In the genomic region with DNA sequence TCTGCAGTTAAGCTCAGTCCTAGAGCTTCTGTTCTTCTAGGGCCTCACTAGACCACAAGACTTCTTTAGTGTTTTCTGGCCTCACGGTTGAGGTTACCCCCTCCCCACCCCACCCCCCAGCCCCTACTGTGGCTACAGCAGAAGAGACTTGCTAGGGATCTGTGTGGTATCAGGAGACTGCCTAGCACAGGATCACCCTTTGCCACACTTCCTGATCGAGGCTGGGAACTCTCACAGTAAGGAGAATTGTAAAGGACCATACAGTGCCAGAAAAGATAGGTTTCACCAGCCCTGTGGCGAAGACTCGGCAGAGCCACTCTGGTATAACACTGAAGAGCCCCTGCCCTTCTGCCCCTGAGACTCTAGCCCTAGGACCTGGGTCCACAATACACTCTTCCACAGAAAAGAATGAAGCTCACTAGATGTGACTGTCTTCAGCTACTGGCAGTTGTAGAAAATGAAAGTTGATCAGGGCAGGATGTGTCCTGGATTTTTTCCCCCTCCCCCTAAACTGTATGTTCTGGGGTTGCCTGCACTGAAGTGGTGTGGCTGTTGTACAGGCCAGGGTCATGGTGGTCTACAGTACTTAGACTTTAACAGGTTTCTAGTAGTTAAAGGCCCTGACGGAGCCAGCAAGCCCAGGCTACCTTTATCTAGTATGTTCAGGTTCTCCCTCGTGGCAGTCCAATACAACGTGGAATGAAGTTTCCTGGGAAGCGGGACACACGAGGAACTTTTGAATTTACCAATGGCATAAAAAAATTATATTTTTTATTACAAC, we compare ENCODE assay signal across 8 mouse cellular contexts.
A peak's percentile ranks its signal among the peaks of the same experiment; 100 is the strongest.
DNase-seq lines count a peak whose midpoint lies in the region; ATAC-seq and TF ChIP-seq lines count a peak whose summit lies in the region.

No protein-coding gene starts in this region.

- no peaks in the 10 kb centered on the region for H3K36me3 ChIP-seq in heart, embryonic 10.5 days
- peaks cover 1% of the 10 kb centered on the region; the same call in 1 of the 2 replicates for H3K36me3 ChIP-seq in lung, embryonic 15.5 days
- peaks cover 2% of the 10 kb centered on the region; the same call in 1 of the 2 replicates for H3K36me3 ChIP-seq in forebrain, embryonic 14.5 days (ENCODE audit: control insufficient read depth, insufficient read depth, low read length)
- H3K36me3 ChIP-seq in myocyte (ENCODE audit: control insufficient read depth, insufficient read depth): peaks cover 19% of the 10 kb centered on the region

- no peak for TF ChIP-seq POLR2A in myocyte (IDR thresholded peaks at IDR 0.05; ENCODE audit: insufficient read length, low read depth)

- peaks cover 24% of the 10 kb centered on the region for H3K4me1 ChIP-seq in heart, embryonic 10.5 days
- peaks cover 37% of the 10 kb centered on the region for H3K4me1 ChIP-seq in lung, embryonic 15.5 days
- H3K4me1 ChIP-seq in forebrain, embryonic 14.5 days (ENCODE audit: control insufficient read depth, insufficient read depth, low read length): peaks cover 28% of the 10 kb centered on the region

- peak overlapping the region; percentile 99 for H3ac ChIP-seq in myocyte (ENCODE audit: control insufficient read depth, insufficient read length)

- 59% methylated on average over 9 of the region's 9 CpGs for WGBS in heart, embryonic 10.5 days
- WGBS in lung, embryonic 15.5 days: 48% methylated on average over 9 of the region's 9 CpGs
- WGBS in forebrain, embryonic 14.5 days: 53% methylated on average over 9 of the region's 9 CpGs

- DNase-seq in heart, adult 11 months: peak; percentile 96
- no peak for DNase-seq in heart, embryonic 10.5 days (ENCODE audit: low spot score)
- DNase-seq in lung, postnatal 36 days: no peak
- no peak for DNase-seq in forebrain, embryonic 14.5 days (ENCODE audit: low spot score)
- no peak for DNase-seq in left cerebral cortex, adult 9 months (ENCODE audit: low spot score in 2 of 2)
- DNase-seq in left cerebral cortex, postnatal 4 days: no peak

- H3K9ac ChIP-seq in lung, embryonic 15.5 days: peak overlapping the region; percentile 99
- H3K9ac ChIP-seq in forebrain, embryonic 14.5 days (ENCODE audit: low read length): peak overlapping the region; percentile 100

- H3K4me2 ChIP-seq in lung, embryonic 15.5 days: peak overlapping the region; percentile 87
- peak overlapping the region; percentile 85 for H3K4me2 ChIP-seq in forebrain, embryonic 14.5 days (ENCODE audit: low read length)
- peak overlapping the region; percentile 97 for H3K4me2 ChIP-seq in myocyte (ENCODE audit: low read depth)

- ATAC-seq in lung, embryonic 15.5 days (ENCODE audit: borderline replicate concordance, extremely low read depth, low FRiP score, low TSS enrichment): no peak
- no peak for ATAC-seq in forebrain, embryonic 14.5 days

- peaks cover 80% of the 10 kb centered on the region for H3K79me2 ChIP-seq in myocyte (ENCODE audit: control insufficient read depth, insufficient read depth)

- H3K4me3 ChIP-seq in heart, embryonic 10.5 days: no peak overlapping the region
- peak overlapping the region; percentile 81 for H3K4me3 ChIP-seq in lung, embryonic 15.5 days
- peak overlapping the region; percentile 93; the same call in 1 of the 2 replicates for H3K4me3 ChIP-seq in forebrain, embryonic 14.5 days (ENCODE audit: low read depth, low read length)
- peak overlapping the region; percentile 95 for H3K4me3 ChIP-seq in myocyte

- peaks cover 93% of the 10 kb centered on the region for H3K27me3 ChIP-seq in heart, embryonic 10.5 days (ENCODE audit: insufficient read depth, poor library complexity, severe bottlenecking)
- H3K27me3 ChIP-seq in lung, embryonic 15.5 days: no peaks in the 10 kb centered on the region
- H3K27me3 ChIP-seq in forebrain, embryonic 14.5 days (replicated peaks; ENCODE audit: control insufficient read depth, insufficient read depth, low read length): peaks cover 5% of the 10 kb centered on the region
- H3K27me3 ChIP-seq in myocyte (ENCODE audit: control insufficient read depth, insufficient read depth, insufficient read length): no peaks in the 10 kb centered on the region

- intact Hi-C loops in left cerebral cortex, postnatal 4 days (cut with DNase I): no loop called here

- H3K27ac ChIP-seq in heart, embryonic 10.5 days: no peak overlapping the region
- H3K27ac ChIP-seq in lung, embryonic 15.5 days: peak overlapping the region; percentile 100
- peak overlapping the region; percentile 99 for H3K27ac ChIP-seq in forebrain, embryonic 14.5 days (ENCODE audit: low read depth, low read length)

- H3K9me3 ChIP-seq in heart, embryonic 10.5 days: no peaks in the 10 kb centered on the region
- H3K9me3 ChIP-seq in lung, embryonic 15.5 days: no peaks in the 10 kb centered on the region
- H3K9me3 ChIP-seq in forebrain, embryonic 14.5 days (replicated peaks; ENCODE audit: control insufficient read depth, low read length): no peaks in the 10 kb centered on the region

TF ChIP-seq in myocyte, 11 proteins besides CTCF, POLR2A, EP300 and RAD21:
- peak; percentile 69 for TF ChIP-seq MAX (IDR thresholded peaks at IDR 0.05; ENCODE audit: low read depth)
- TF ChIP-seq E2F4 (IDR thresholded peaks at IDR 0.05; ENCODE audit: insufficient read depth): peak; percentile 88
- TF ChIP-seq MYOG (IDR thresholded peaks at IDR 0.05; ENCODE audit: control insufficient read depth in 1 of 3, insufficient read depth in 1 of 3, insufficient read length in 2 of 3, low read depth in 2 of 3): no peak
- TF ChIP-seq USF1 (IDR thresholded peaks at IDR 0.05; ENCODE audit: low read depth): peak; percentile 11
- no peak for TF ChIP-seq MYOD1 (IDR thresholded peaks at IDR 0.05; ENCODE audit: control insufficient read depth in 1 of 3, insufficient read length in 2 of 3, low read depth in 2 of 3)
- TF ChIP-seq TCF3 (IDR thresholded peaks at IDR 0.05; ENCODE audit: insufficient read length, low read depth): no peak
- no peak for TF ChIP-seq SRF (IDR thresholded peaks at IDR 0.05; ENCODE audit: control insufficient read depth, insufficient read length, low read depth)
- TF ChIP-seq POLR2AphosphoS2 (IDR thresholded peaks at IDR 0.05; ENCODE audit: insufficient read length, low read depth): peak; percentile 54
- TF ChIP-seq CEBPB (IDR thresholded peaks at IDR 0.05; ENCODE audit: insufficient read depth, poor library complexity, severe bottlenecking): no peak
- TF ChIP-seq TCF12 (IDR thresholded peaks at IDR 0.05; ENCODE audit: insufficient read depth, poor library complexity, severe bottlenecking): no peak
- no peak for TF ChIP-seq REST (IDR thresholded peaks at IDR 0.05; ENCODE audit: insufficient read depth, insufficient read length)
TF ChIP-seq in myocyte: peak in this region for 4.
